Mouse (Mus musculus) lung, adult 2 months (tissue): Measurements from ENCODE around the gene Odf2.

Source experiments
- CTCF ChIP-seq: fragments of 200-500 bp; IDR thresholded peaks from 2 replicates; pipeline ENCODE4 v1.5.1; 2011; ENCODE audit warnings: mild to moderate bottlenecking, low read length, control low read depth; ENCODE audit not compliant: insufficient read depth
- POLR2A ChIP-seq: fragments of 200-500 bp; IDR thresholded peaks from 2 replicates; pipeline ENCODE4 v1.6.1; 2011; ENCODE audit warnings: low read depth, mild to moderate bottlenecking, control low read depth, low read length, borderline replicate concordance; ENCODE audit errors: extremely low read depth

DNA sequence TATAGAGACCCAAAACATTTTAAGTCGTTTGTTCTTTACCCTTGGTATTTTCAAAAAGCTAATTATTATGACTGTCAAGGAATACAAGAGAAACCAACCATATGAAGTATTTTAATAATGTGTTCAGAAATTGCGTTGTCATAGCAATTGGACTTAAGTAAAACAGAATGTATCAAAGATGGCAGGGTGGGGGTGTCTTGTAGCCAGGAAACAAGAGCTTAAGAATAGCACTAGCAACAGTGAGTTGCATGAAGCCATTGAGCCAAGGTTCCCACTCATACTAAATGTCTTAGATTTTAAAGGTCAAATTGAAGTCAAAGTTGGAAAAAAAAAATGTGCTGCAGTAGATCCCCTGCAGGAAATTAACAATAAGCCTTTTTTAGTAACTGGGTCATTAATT, 77.8 kb downstream of the Odf2 start:
- TF ChIP-seq POLR2A (no peak), CTCF (no peak)
